In genomic region chrX:41957161-41957560, GRCm38 (mm10) we compare ENCODE assay signal across 8 mouse cellular contexts. TPM values are rescaled to one million over a fixed set of nuclear protein-coding genes. Genes with fewer than 3 reads are reported as not detected.
DNase-seq lines count a peak whose midpoint lies in the region; ATAC-seq and TF ChIP-seq lines count a peak whose summit lies in the region.

No protein-coding gene starts in this region.

- 74% methylated on average over 4 of the region's 4 CpGs for WGBS in cerebellum, adult 2 months

- DNase-seq in cerebellum, postnatal 10 days = peak; percentile 1 to 8
- no peak for DNase-seq in cerebellum, adult 8-10 months
- peak; percentile 56 for DNase-seq in 3T3-L1 (ENCODE audit: low read depth, low spot score)
- peak; percentile 51 for DNase-seq in c-Kit-negative CD71-positive TER-119-positive erythroid progenitor cells, embryonic 14.5 days (ENCODE audit: low read depth, low spot score)
- peak; percentile 50 for DNase-seq in lung, postnatal 36 days
- no peak for DNase-seq in cerebellum, adult 2 months
- no peak for DNase-seq in right cerebral cortex, postnatal 4 days

- TF ChIP-seq CTCF in cerebellum, adult 2 months (IDR thresholded peaks at IDR 0.05; ENCODE audit: borderline replicate concordance, insufficient read depth, low read depth, low read length) = no peak

- no peak overlapping the region for H3K4me3 ChIP-seq in cerebellum, adult 2 months (replicated peaks; ENCODE audit: insufficient read depth, low read depth, low read length)

- H3K4me1 ChIP-seq in cerebellum, adult 2 months (ENCODE audit: control insufficient read depth, insufficient read depth, low read length) = no peaks in the 10 kb centered on the region

- no peak for ATAC-seq in inflammation-experienced regulatory T-cells, adult 6 months

- no peaks in the 10 kb centered on the region for H3K27me3 ChIP-seq in cerebellum, adult 2 months (ENCODE audit: control insufficient read depth, insufficient read depth, low read length)

- H3K27ac ChIP-seq in cerebellum, adult 2 months (ENCODE audit: insufficient read depth, low read length) = no peak overlapping the region

- no peak for TF ChIP-seq POLR2A in cerebellum, adult 2 months (IDR thresholded peaks at IDR 0.05; ENCODE audit: borderline replicate concordance, insufficient read depth, low read length)

RNA-seq across cellular contexts. Expression of gene Thoc2, which starts 36.7 kb away (rescaled TPM):
- polyA plus RNA-seq in inflammation-experienced regulatory T-cells, adult 6 months (2017; shearing (Covaris generic)) = 100 to 1,000 TPM; 166 to 195 (median 169) TPM
- 33.0 and 36.7 TPM in 2 replicates for polyA plus RNA-seq in cerebellum, adult 2 months (2012; rRNA removed)

Comparison
In these comparisons a context has a peak if more than half of its experiments do, and no peak if none do; other contexts are left out.
1. DNase-seq: peak in cerebellum, postnatal 10 days (2 of 2), 3T3-L1 (single experiment), c-Kit-negative CD71-positive TER-119-positive erythroid progenitor cells, embryonic 14.5 days (single experiment) and lung, postnatal 36 days (single experiment); none in cerebellum, adult 8-10 months (single experiment), cerebellum, adult 2 months (0 of 2) and right cerebral cortex, postnatal 4 days (single experiment).